ENCODE assay signal across 9 mouse cellular contexts in the genomic region with DNA sequence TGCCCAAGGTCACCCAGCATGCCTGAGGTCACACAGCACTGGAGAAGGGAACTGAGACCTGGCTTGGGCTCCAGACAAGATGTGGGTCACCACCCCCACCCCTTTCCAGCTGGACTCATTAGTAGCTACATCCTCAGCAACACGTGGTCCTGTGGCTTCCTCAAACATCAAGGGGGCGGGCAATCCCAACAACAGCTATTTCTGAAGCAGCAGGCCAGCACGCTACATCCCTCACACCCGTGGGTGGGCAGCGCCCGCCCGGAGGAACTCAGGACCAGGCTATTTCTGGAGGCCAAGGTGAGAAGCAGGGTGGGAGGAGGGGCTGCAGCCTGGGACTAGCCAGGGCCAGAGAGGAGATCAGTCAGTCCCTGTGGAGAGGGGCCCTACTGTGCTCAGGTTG. TPM values are rescaled to one million over a fixed set of nuclear protein-coding genes. Genes with fewer than 3 reads are reported as not detected.
DNase-seq lines count a peak whose midpoint lies in the region; ATAC-seq and TF ChIP-seq lines count a peak whose summit lies in the region.
"Had no signal": no experiment of that assay in that cellular context is flagged by ENCODE, and none has a peak within 500 bp of the region (broad histone marks: within the 10 kb centered on the region; RNA-seq: fewer than 3 reads in every experiment).

No protein-coding gene starts in this region.

- TF ChIP-seq CTCF in gastrocnemius, adult 2 months (IDR thresholded peaks at IDR 0.05): no peak

- no peak overlapping the region for H3ac ChIP-seq in myocyte (ENCODE audit: control insufficient read depth, insufficient read length)

- peaks cover 54% of the 10 kb centered on the region for H3K4me1 ChIP-seq in forebrain, embryonic 11.5 days (replicated peaks; ENCODE audit: control insufficient read depth, insufficient read depth, low read length)
- H3K4me1 ChIP-seq in hindbrain, embryonic 15.5 days (replicated peaks): peaks cover 96% of the 10 kb centered on the region

- H3K9ac ChIP-seq in forebrain, embryonic 11.5 days (ENCODE audit: low read length): no peak overlapping the region
- no peak overlapping the region for H3K9ac ChIP-seq in hindbrain, embryonic 15.5 days

- H3K4me2 ChIP-seq in forebrain, embryonic 11.5 days (ENCODE audit: low read depth, low read length, severe bottlenecking): no peak overlapping the region
- peak overlapping the region; percentile 52; the same call in 1 of the 2 replicates for H3K4me2 ChIP-seq in hindbrain, embryonic 15.5 days
- H3K4me2 ChIP-seq in myocyte (ENCODE audit: low read depth): no peak overlapping the region

- intact Hi-C loops in gastrocnemius, adult 2 months (cut with DNase I): no loop called here

- peaks cover 2% of the 10 kb centered on the region; the same call in 1 of the 2 replicates for H3K36me3 ChIP-seq in forebrain, embryonic 11.5 days (ENCODE audit: control insufficient read depth, insufficient read depth, low read length)
- no peaks in the 10 kb centered on the region for H3K36me3 ChIP-seq in hindbrain, embryonic 15.5 days
- H3K36me3 ChIP-seq in myocyte (ENCODE audit: control insufficient read depth, insufficient read depth): no peaks in the 10 kb centered on the region

- no peak overlapping the region for H3K4me3 ChIP-seq in forebrain, embryonic 11.5 days (ENCODE audit: low read depth, low read length)
- H3K4me3 ChIP-seq in hindbrain, embryonic 15.5 days: no peak overlapping the region
- H3K4me3 ChIP-seq in myocyte: no peak overlapping the region
- no peak overlapping the region for H3K4me3 ChIP-seq in gastrocnemius, adult 2 months

- H3K27ac ChIP-seq in forebrain, embryonic 11.5 days (ENCODE audit: low read depth, low read length): peak overlapping the region; percentile 50
- peak overlapping the region; percentile 84 for H3K27ac ChIP-seq in hindbrain, embryonic 15.5 days (replicated peaks)
- no peak overlapping the region; the same call in 1 of the 2 replicates for H3K27ac ChIP-seq in gastrocnemius, adult 2 months
- H3K27ac ChIP-seq: heart, adult 2 months had no signal

- H3K9me3 ChIP-seq in forebrain, embryonic 11.5 days (ENCODE audit: control insufficient read depth, low read length): no peaks in the 10 kb centered on the region
- no peaks in the 10 kb centered on the region for H3K9me3 ChIP-seq in hindbrain, embryonic 15.5 days

- WGBS in forebrain, embryonic 11.5 days: 77% methylated on average over 7 of the region's 7 CpGs
- WGBS in hindbrain, embryonic 15.5 days: 62% methylated on average over 7 of the region's 7 CpGs

- DNase-seq in layer of hippocampus, adult 11-12 months (ENCODE audit: low spot score): peak; percentile 64
- DNase-seq in layer of hippocampus, postnatal 10 days (ENCODE audit: low spot score in 2 of 2): no peak
- no peak for DNase-seq in forebrain, embryonic 11.5 days (ENCODE audit: low spot score)
- no peak for DNase-seq in spleen, postnatal 4 days (ENCODE audit: low spot score in 2 of 2)
- no peak for DNase-seq in thymus, postnatal 36 days
- no peak for DNase-seq in gastrocnemius, adult 2 months

- H3K27me3 ChIP-seq in forebrain, embryonic 11.5 days (ENCODE audit: control insufficient read depth, insufficient read depth, low read length): peaks cover 6% of the 10 kb centered on the region
- no peaks in the 10 kb centered on the region for H3K27me3 ChIP-seq in hindbrain, embryonic 15.5 days
- H3K27me3 ChIP-seq in myocyte (ENCODE audit: control insufficient read depth, insufficient read depth, insufficient read length): no peaks in the 10 kb centered on the region

- ATAC-seq in forebrain, embryonic 11.5 days (replicated peaks; ENCODE audit: low FRiP score): no peak
- no peak for ATAC-seq in hindbrain, embryonic 15.5 days (ENCODE audit: low FRiP score, low read depth)

- peaks cover 73% of the 10 kb centered on the region for H3K79me2 ChIP-seq in myocyte (ENCODE audit: control insufficient read depth, insufficient read depth)

- no peak for TF ChIP-seq POLR2A in myocyte (IDR thresholded peaks at IDR 0.05; ENCODE audit: insufficient read length, low read depth)

TF ChIP-seq in myocyte, 11 proteins besides CTCF, POLR2A, EP300 and RAD21:
- no peak for TF ChIP-seq MYOG (IDR thresholded peaks at IDR 0.05; ENCODE audit: control insufficient read depth in 1 of 3, insufficient read depth in 1 of 3, insufficient read length in 2 of 3, low read depth in 2 of 3)
- no peak for TF ChIP-seq TCF3 (IDR thresholded peaks at IDR 0.05; ENCODE audit: insufficient read length, low read depth)
- TF ChIP-seq MYOD1 (IDR thresholded peaks at IDR 0.05; ENCODE audit: control insufficient read depth in 1 of 3, insufficient read length in 2 of 3, low read depth in 2 of 3): peak in 1 of 3 experiments; percentile 31
- TF ChIP-seq USF1 (IDR thresholded peaks at IDR 0.05; ENCODE audit: low read depth): peak; percentile 17

RNA-seq across cellular contexts. Expression of gene Ptprs, which starts 7.4 kb away (rescaled TPM):
- 100 to 1,000 TPM; 817 to 911 TPM for total RNA-seq in layer of hippocampus, postnatal 10 days (2021)
- polyA plus RNA-seq in forebrain, embryonic 11.5 days (2014; fragmentation: Nextera tagmentation; extraction: Ambion mirVana): 210 and 218 TPM in 2 replicates
- polyA plus RNA-seq in hindbrain, embryonic 15.5 days (2015; fragmentation: Nextera tagmentation; extraction: Ambion mirVana): 277 and 302 TPM in 2 replicates
- polyA plus RNA-seq in myocyte (2012; fragmentation: generic; extraction: Trizol): 116 TPM
- 10 to 100 TPM; 29.6 to 43.1 TPM for total RNA-seq in gastrocnemius, adult 2 months (2021)

RNA-seq across cellular contexts. Expression of gene Znrf4, which starts 43.4 kb away (rescaled TPM):
- total RNA-seq in layer of hippocampus, postnatal 10 days (2021): not detected
- not detected in 2 replicates for polyA plus RNA-seq in forebrain, embryonic 11.5 days (2014; fragmentation: Nextera tagmentation; extraction: Ambion mirVana)
- 0.17 TPM in 1 of 2 replicates, not detected in the other for polyA plus RNA-seq in hindbrain, embryonic 15.5 days (2015; fragmentation: Nextera tagmentation; extraction: Ambion mirVana)
- polyA plus RNA-seq in myocyte (2012; fragmentation: generic; extraction: Trizol): not detected
- total RNA-seq in gastrocnemius, adult 2 months (2021): not detected
- total RNA-seq: heart, adult 2 months had no signal
